Mouse (Mus musculus): ENCODE data around the gene C1qtnf9. TPM values are rescaled to one million over a fixed set of nuclear protein-coding genes. Genes with fewer than 3 reads are reported as not detected.

C1qtnf9 gene
- polyA plus RNA-seq, 1 experiment: not detected

DNA sequence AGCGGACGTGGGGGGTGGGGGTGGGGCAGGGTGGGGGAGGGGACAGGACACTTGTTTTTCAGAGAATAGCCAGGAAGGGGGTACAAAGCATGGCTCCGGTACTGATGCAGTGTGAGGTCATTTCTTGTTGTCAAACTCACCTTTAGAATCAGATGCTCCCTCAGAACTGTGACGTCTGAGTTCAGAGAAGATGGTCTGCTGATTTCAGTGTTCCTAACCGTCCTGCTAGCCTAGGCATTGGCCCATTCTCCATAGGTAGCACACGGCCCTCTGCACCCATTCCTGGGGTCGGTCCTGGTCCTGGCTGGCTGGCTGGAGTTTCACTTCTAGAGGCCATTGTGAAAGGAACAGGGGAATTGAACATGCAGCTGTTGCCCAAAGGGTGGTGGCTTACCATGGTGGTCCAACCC lies 30.7 kb upstream of the C1qtnf9 start:
- H3K27me3 ChIP-seq (ENCODE audit: control insufficient read depth, insufficient read depth, insufficient read length): no peaks in the 10 kb centered on the region
- no peaks in the 10 kb centered on the region for H3K36me3 ChIP-seq (ENCODE audit: control insufficient read depth, insufficient read depth)
- no peak overlapping the region for H3K4me3 ChIP-seq (ENCODE audit: insufficient read depth, poor library complexity, severe bottlenecking)
- TF ChIP-seq CTCF (IDR thresholded peaks at IDR 0.05; ENCODE audit: control insufficient read depth, insufficient read depth, insufficient read length) (no peak), FOSL1 (IDR thresholded peaks at IDR 0.05; ENCODE audit: insufficient read depth, low read length, poor library complexity, severe bottlenecking) (no peak), MYOD1 (IDR thresholded peaks at IDR 0.05; ENCODE audit: control insufficient read depth, insufficient read length, low read depth) (no peak), MAX (IDR thresholded peaks at IDR 0.05) (no peak), USF1 (IDR thresholded peaks at IDR 0.05; ENCODE audit: low read depth) (no peak), MYOG (IDR thresholded peaks at IDR 0.05; ENCODE audit: control insufficient read depth, extremely low read depth, insufficient read length) (no peak), CEBPB (IDR thresholded peaks at IDR 0.05; ENCODE audit: low read depth) (no peak)
- no peaks in the 10 kb centered on the region for H3K79me2 ChIP-seq (ENCODE audit: control insufficient read depth, insufficient read depth)
- no peak overlapping the region for H3ac ChIP-seq (ENCODE audit: control insufficient read depth, insufficient read length, low read depth)
- no peaks in the 10 kb centered on the region for H3K79me3 ChIP-seq (ENCODE audit: low read depth)

DNA sequence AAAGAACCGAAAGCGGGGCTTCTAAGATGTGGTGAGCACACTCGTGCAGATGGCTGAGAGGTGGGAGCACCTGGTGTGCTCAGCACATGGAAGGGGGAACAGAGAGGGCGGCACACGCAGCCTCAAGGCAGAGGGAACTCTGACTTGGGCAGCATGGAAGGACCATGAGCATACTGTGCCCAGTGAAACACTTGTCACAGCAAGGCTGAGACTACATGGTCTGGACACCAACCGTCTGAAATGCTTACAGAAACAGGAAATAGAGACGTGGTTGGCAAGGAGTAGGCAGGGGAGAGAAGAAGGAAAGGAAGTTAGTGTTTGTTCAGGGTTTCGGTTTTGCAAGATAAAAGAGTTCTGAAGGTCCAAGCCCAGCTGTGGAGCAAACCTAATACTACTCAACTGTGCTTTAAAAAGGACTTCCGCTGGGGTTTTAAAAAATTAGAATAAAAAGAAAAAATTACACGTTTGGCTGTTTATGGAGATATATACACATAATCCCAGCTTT lies 29.4 kb upstream of the C1qtnf9 start:
- H3K79me2 ChIP-seq (ENCODE audit: control insufficient read depth, insufficient read depth): no peaks in the 10 kb centered on the region
- no peaks in the 10 kb centered on the region for H3K79me3 ChIP-seq (ENCODE audit: low read depth)
- H3ac ChIP-seq (ENCODE audit: control insufficient read depth, insufficient read length, low read depth): no peak overlapping the region
- TF ChIP-seq CEBPB (IDR thresholded peaks at IDR 0.05; ENCODE audit: low read depth) (no peak), CTCF (IDR thresholded peaks at IDR 0.05; ENCODE audit: control insufficient read depth, insufficient read depth, insufficient read length) (no peak), MAX (IDR thresholded peaks at IDR 0.05) (no peak), USF1 (IDR thresholded peaks at IDR 0.05; ENCODE audit: low read depth) (no peak), MYOG (IDR thresholded peaks at IDR 0.05; ENCODE audit: control insufficient read depth, extremely low read depth, insufficient read length) (no peak), MYOD1 (IDR thresholded peaks at IDR 0.05; ENCODE audit: control insufficient read depth, insufficient read length, low read depth) (no peak), FOSL1 (IDR thresholded peaks at IDR 0.05; ENCODE audit: insufficient read depth, low read length, poor library complexity, severe bottlenecking) (no peak)
- no peak overlapping the region for H3K4me3 ChIP-seq (ENCODE audit: insufficient read depth, poor library complexity, severe bottlenecking)
- no peaks in the 10 kb centered on the region for H3K36me3 ChIP-seq (ENCODE audit: control insufficient read depth, insufficient read depth)
- no peaks in the 10 kb centered on the region for H3K27me3 ChIP-seq (ENCODE audit: control insufficient read depth, insufficient read depth, insufficient read length)

DNA sequence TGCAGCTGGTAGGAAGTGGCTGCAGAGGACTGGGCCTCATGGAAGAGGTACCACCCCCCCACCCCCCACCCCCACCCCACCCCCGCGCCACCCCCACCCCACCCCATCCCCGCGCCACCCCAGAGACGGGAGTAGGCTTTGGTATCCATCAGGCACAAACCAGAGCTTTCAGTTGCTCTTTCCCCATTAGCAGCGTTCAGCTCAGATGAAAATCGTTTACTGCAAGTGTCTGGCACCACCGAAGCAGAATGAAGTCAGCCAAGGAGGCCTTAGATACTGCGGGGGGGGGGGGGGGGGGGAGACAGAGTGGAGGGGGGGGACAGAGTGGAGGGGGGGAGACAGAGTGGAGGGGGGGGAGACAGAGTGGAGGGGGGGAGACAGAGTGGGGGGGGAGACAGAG lies 28.8 kb upstream of the C1qtnf9 start:
- Histone ChIP-seq H3K79me2 (ENCODE audit: control insufficient read depth, insufficient read depth) (no peaks in the 10 kb centered on the region), H3K4me3 (ENCODE audit: insufficient read depth, poor library complexity, severe bottlenecking) (no peak overlapping the region), H3K79me3 (ENCODE audit: low read depth) (no peaks in the 10 kb centered on the region), H3K36me3 (ENCODE audit: control insufficient read depth, insufficient read depth) (no peaks in the 10 kb centered on the region), H3K27me3 (ENCODE audit: control insufficient read depth, insufficient read depth, insufficient read length) (no peaks in the 10 kb centered on the region), H3ac (ENCODE audit: control insufficient read depth, insufficient read length, low read depth) (no peak overlapping the region)
- TF ChIP-seq MAX (IDR thresholded peaks at IDR 0.05) (no peak), CTCF (IDR thresholded peaks at IDR 0.05; ENCODE audit: control insufficient read depth, insufficient read depth, insufficient read length) (no peak), MYOD1 (IDR thresholded peaks at IDR 0.05; ENCODE audit: control insufficient read depth, insufficient read length, low read depth) (no peak)

DNA sequence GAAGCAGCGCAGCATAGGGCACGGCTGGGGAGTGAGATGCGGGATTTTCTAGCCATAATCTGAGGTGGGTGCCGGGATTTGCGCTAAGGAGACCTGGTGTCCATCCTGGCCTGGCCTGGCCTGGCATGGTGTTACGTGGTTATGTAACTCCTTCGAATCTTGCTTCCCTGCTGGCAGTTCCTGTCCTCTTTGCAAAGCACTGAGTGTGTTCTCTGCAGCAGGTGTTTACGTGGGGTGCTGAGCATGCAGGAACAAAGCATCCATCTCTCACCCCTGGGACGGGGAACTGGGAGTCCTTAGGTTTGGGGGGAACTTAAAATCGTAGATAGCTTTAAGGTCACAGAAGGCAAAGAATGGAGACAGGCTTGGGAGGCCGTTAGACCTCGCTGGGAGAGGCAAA lies 28.3 kb upstream of the C1qtnf9 start:
- TF ChIP-seq MAX (IDR thresholded peaks at IDR 0.05) (no peak), USF1 (IDR thresholded peaks at IDR 0.05; ENCODE audit: low read depth) (no peak), MYOD1 (IDR thresholded peaks at IDR 0.05; ENCODE audit: control insufficient read depth, insufficient read length, low read depth) (no peak), CTCF (IDR thresholded peaks at IDR 0.05; ENCODE audit: control insufficient read depth, insufficient read depth, insufficient read length) (no peak), MYOG (IDR thresholded peaks at IDR 0.05; ENCODE audit: control insufficient read depth, extremely low read depth, insufficient read length) (no peak), FOSL1 (IDR thresholded peaks at IDR 0.05; ENCODE audit: insufficient read depth, low read length, poor library complexity, severe bottlenecking) (no peak), CEBPB (IDR thresholded peaks at IDR 0.05; ENCODE audit: low read depth) (no peak)
- no peaks in the 10 kb centered on the region for H3K79me2 ChIP-seq (ENCODE audit: control insufficient read depth, insufficient read depth)
- no peaks in the 10 kb centered on the region for H3K27me3 ChIP-seq (ENCODE audit: control insufficient read depth, insufficient read depth, insufficient read length)
- no peak overlapping the region for H3ac ChIP-seq (ENCODE audit: control insufficient read depth, insufficient read length, low read depth)
- no peaks in the 10 kb centered on the region for H3K79me3 ChIP-seq (ENCODE audit: low read depth)
- H3K4me3 ChIP-seq (ENCODE audit: insufficient read depth, poor library complexity, severe bottlenecking): no peak overlapping the region
- H3K36me3 ChIP-seq (ENCODE audit: control insufficient read depth, insufficient read depth): no peaks in the 10 kb centered on the region

DNA sequence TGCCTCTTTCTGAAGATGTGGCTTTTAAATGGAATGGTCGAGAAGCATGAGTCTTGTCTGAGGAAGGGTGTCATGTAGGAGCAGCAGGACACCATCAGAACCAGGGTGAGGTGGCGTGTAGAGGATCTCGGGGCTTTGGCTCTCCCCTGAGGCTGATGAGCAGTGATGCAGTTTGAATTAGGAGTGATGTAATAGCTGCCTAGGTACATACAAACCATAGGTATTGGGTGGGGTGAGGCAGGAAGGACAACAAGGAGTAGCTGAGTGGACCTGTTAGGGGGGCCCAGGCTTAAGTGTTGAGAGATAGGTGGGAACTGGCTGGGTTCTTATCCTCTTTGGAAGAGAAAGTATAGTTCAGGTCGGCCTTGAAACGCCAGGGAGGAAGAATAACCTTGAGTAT lies 27.4 kb upstream of the C1qtnf9 start:
- H3K79me2 ChIP-seq (ENCODE audit: control insufficient read depth, insufficient read depth): no peaks in the 10 kb centered on the region
- no peaks in the 10 kb centered on the region for H3K36me3 ChIP-seq (ENCODE audit: control insufficient read depth, insufficient read depth)
- no peaks in the 10 kb centered on the region for H3K79me3 ChIP-seq (ENCODE audit: low read depth)
- H3K27me3 ChIP-seq (ENCODE audit: control insufficient read depth, insufficient read depth, insufficient read length): no peaks in the 10 kb centered on the region
- no peak overlapping the region for H3K4me3 ChIP-seq (ENCODE audit: insufficient read depth, poor library complexity, severe bottlenecking)
- TF ChIP-seq MAX (IDR thresholded peaks at IDR 0.05) (no peak), MYOG (IDR thresholded peaks at IDR 0.05; ENCODE audit: control insufficient read depth, extremely low read depth, insufficient read length) (no peak), FOSL1 (IDR thresholded peaks at IDR 0.05; ENCODE audit: insufficient read depth, low read length, poor library complexity, severe bottlenecking) (no peak), MYOD1 (IDR thresholded peaks at IDR 0.05; ENCODE audit: control insufficient read depth, insufficient read length, low read depth) (no peak), USF1 (IDR thresholded peaks at IDR 0.05; ENCODE audit: low read depth) (no peak), CTCF (IDR thresholded peaks at IDR 0.05; ENCODE audit: control insufficient read depth, insufficient read depth, insufficient read length) (no peak), CEBPB (IDR thresholded peaks at IDR 0.05; ENCODE audit: low read depth) (no peak)
- no peak overlapping the region for H3ac ChIP-seq (ENCODE audit: control insufficient read depth, insufficient read length, low read depth)

DNA sequence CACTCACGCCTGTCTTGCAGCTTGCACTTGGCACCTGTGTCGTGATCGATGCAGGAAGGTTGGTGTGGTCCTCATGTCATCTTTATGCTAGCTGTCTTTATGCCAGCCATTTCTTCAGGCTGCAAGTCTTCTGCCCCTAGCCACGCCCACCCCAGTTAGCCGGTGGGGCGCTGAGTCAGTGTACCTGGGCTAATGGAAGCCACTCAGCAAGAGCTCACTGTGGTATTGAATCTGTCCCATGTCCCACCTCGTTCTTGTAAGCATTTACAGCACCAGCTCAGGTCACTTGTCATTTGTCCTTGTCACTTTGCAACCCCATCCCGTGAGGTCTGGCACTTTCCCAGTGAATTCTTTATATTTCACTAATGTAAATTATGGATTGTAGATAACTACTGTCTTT lies 26.9 kb upstream of the C1qtnf9 start:
- Histone ChIP-seq H3K36me3 (ENCODE audit: control insufficient read depth, insufficient read depth) (no peaks in the 10 kb centered on the region), H3ac (ENCODE audit: control insufficient read depth, insufficient read length, low read depth) (no peak overlapping the region), H3K27me3 (ENCODE audit: control insufficient read depth, insufficient read depth, insufficient read length) (no peaks in the 10 kb centered on the region), H3K4me3 (ENCODE audit: insufficient read depth, poor library complexity, severe bottlenecking) (no peak overlapping the region), H3K79me3 (ENCODE audit: low read depth) (no peaks in the 10 kb centered on the region), H3K79me2 (ENCODE audit: control insufficient read depth, insufficient read depth) (no peaks in the 10 kb centered on the region)
- TF ChIP-seq CTCF (IDR thresholded peaks at IDR 0.05; ENCODE audit: control insufficient read depth, insufficient read depth, insufficient read length) (no peak), MYOG (IDR thresholded peaks at IDR 0.05; ENCODE audit: control insufficient read depth, extremely low read depth, insufficient read length) (no peak), CEBPB (IDR thresholded peaks at IDR 0.05; ENCODE audit: low read depth) (no peak), MYOD1 (IDR thresholded peaks at IDR 0.05; ENCODE audit: control insufficient read depth, insufficient read length, low read depth) (no peak), FOSL1 (IDR thresholded peaks at IDR 0.05; ENCODE audit: insufficient read depth, low read length, poor library complexity, severe bottlenecking) (no peak), USF1 (IDR thresholded peaks at IDR 0.05; ENCODE audit: low read depth) (no peak), MAX (IDR thresholded peaks at IDR 0.05) (no peak)

All from C2C12 (cell line).